Mouse (Mus musculus): ENCODE data around the gene Chid1. TPM values are rescaled to one million over a fixed set of nuclear protein-coding genes. Genes with fewer than 3 reads are reported as not detected.

The Chid1 gene
- total RNA-seq, 2 experiments from 2014 or later, result 59.2 to 72.0 TPM

- no peak for DNase-seq (ENCODE audit: extremely low spot score in 1 of 2, low spot score in 2 of 2)
- H3K4me3 ChIP-seq, result no peak overlapping the region
- TF ChIP-seq CTCF (IDR thresholded peaks at IDR 0.05), result no peak
- H3K27ac ChIP-seq, result no peak overlapping the region
- intact Hi-C loops (cut with DNase I), result loop anchor here (2.0 kb wide), 1 partner anchor 143 kb away; no protein-coding TSS in a partner anchor
These were observed 15.4 kb downstream of the Chid1 start for GRCm38 (mm10) chr7:141524271-141524670.

DNA sequence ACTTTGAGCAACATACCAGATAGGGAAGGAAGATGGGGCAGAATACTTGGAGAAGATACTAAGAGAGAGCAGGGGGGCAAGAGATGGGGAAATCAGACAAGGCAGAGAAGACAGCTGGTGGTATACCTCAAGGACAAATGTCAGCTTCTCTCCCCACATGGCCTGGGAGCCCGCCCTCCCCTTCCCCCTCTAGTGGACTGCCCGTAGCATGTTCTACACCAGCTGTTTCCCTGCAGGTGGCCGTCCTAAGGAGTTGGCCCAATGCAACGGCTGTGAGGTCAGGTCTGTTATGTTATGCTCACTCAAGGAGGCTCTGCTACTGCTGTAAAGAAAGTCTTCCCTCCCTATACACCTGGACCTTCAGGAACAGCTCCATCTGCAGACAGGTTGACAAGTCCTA is 16.6 kb downstream of the Chid1 start:
- intact Hi-C loops (cut with DNase I), result no loop called here
- Histone ChIP-seq H3K4me3 (no peak overlapping the region), H3K27ac (no peak overlapping the region)
- DNase-seq (ENCODE audit: extremely low spot score in 1 of 2, low spot score in 2 of 2), result no peak
- no peak for TF ChIP-seq CTCF (IDR thresholded peaks at IDR 0.05)

DNA sequence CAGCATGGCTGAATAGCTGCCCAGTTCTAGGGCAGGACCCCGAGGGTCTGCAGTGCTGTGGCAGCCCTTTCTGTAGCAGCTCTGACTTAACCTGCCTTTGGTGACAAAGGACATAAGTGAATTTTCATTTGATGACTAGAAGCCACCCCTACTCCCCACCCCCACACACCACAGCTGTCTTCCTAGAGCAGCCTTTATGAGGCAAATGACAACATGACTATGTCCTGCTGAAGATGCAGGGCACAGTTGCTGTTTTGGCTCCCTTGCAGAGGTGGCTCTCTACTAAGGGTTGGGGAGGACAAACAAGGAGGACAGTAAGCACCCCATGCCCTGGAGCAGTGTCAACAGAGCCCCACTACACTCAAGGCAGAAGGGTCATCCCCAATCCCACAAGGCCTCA is 19.9 kb downstream of the Chid1 start:
- H3K27ac ChIP-seq, result no peak overlapping the region
- TF ChIP-seq CTCF (IDR thresholded peaks at IDR 0.05), result no peak
- no peak overlapping the region for H3K4me3 ChIP-seq
- intact Hi-C loops (cut with DNase I), result no loop called here
- no peak for DNase-seq (ENCODE audit: extremely low spot score in 1 of 2, low spot score in 2 of 2)

GRCm38 (mm10) chr7:141518926-141519325 is 20.7 kb downstream of the Chid1 start:
- DNase-seq (ENCODE audit: extremely low spot score in 1 of 2, low spot score in 2 of 2), result no peak
- Histone ChIP-seq H3K27ac (no peak overlapping the region), H3K4me3 (no peak overlapping the region)
- no peak for TF ChIP-seq CTCF (IDR thresholded peaks at IDR 0.05)
- intact Hi-C loops (cut with DNase I), result no loop called here

GRCm38 (mm10) chr7:141518296-141518695 is 21.4 kb downstream of the Chid1 start:
- no peak for TF ChIP-seq CTCF (IDR thresholded peaks at IDR 0.05)
- intact Hi-C loops (cut with DNase I), result no loop called here
- DNase-seq (ENCODE audit: extremely low spot score in 1 of 2, low spot score in 2 of 2), result no peak
- no peak overlapping the region for H3K27ac ChIP-seq
- H3K4me3 ChIP-seq, result no peak overlapping the region

- Histone ChIP-seq H3K4me3 (no peak overlapping the region), H3K27ac (no peak overlapping the region)
- intact Hi-C loops (cut with DNase I), result no loop called here
- TF ChIP-seq CTCF (IDR thresholded peaks at IDR 0.05), result no peak
- DNase-seq (ENCODE audit: extremely low spot score in 1 of 2, low spot score in 2 of 2), result no peak
These were observed 22.0 kb downstream of the Chid1 start for GRCm38 (mm10) chr7:141517638-141518037.

DNA sequence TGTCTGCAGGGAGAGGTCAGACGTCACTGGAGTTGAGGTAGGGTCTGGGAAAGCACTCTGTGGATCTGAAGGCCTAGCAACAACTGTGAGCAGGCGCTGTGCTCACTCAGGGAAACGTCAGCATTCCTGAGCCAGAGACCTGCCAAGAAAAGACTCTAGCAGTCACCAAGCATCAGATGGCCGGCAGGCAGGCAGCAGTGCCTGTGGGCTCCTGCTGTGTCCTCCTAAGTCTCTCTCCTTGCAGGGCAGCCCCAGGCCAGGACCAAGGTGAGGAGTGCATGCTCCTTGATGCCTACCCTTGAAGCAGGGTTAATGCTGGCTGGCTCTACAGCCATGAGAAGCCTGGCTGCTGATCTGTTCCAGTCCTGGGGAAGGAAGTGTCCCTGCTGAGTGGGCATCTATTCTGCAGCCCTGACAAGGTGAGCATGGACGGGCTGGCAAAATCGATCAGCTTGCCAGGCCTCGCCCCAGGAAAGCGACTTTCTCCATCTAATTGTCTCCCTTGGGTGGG is 28.9 kb downstream of the Chid1 start:
- no peak overlapping the region for H3K27ac ChIP-seq
- H3K4me3 ChIP-seq, result no peak overlapping the region
- no peak for TF ChIP-seq CTCF (IDR thresholded peaks at IDR 0.05)
- no peak for DNase-seq (ENCODE audit: extremely low spot score in 1 of 2, low spot score in 2 of 2)
- intact Hi-C loops (cut with DNase I), result no loop called here

- TF ChIP-seq CTCF (IDR thresholded peaks at IDR 0.05), result no peak
- intact Hi-C loops (cut with DNase I), result no loop called here
- no peak for DNase-seq (ENCODE audit: extremely low spot score in 1 of 2, low spot score in 2 of 2)
- H3K4me3 ChIP-seq, result no peak overlapping the region
- H3K27ac ChIP-seq, result no peak overlapping the region
These were observed 29.5 kb downstream of the Chid1 start for GRCm38 (mm10) chr7:141510196-141510595.

DNA sequence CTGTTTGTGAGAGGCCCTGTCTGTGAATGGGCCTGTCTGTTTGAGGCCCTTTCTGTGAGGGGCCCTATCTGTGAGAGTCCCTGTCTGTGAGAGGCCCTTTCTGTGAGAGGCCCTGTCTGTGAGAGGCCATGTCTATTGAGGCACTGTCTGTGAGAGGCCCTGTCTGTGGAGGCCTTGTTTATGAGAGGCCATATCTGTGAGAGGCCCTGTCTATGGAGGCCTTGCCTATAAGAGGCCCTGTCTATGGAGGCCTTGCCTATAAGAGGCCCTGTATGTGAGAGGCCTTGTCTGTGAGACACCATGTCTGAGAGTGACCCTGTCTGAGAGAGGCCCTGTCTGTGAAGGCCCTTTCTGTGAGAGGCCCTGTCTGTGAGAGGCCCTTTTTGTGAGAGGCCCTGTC is 31.5 kb downstream of the Chid1 start:
- Histone ChIP-seq H3K4me3 (no peak overlapping the region), H3K27ac (no peak overlapping the region)
- DNase-seq (ENCODE audit: extremely low spot score in 1 of 2, low spot score in 2 of 2), result no peak
- no peak for TF ChIP-seq CTCF (IDR thresholded peaks at IDR 0.05)
- intact Hi-C loops (cut with DNase I), result no loop called here

DNA sequence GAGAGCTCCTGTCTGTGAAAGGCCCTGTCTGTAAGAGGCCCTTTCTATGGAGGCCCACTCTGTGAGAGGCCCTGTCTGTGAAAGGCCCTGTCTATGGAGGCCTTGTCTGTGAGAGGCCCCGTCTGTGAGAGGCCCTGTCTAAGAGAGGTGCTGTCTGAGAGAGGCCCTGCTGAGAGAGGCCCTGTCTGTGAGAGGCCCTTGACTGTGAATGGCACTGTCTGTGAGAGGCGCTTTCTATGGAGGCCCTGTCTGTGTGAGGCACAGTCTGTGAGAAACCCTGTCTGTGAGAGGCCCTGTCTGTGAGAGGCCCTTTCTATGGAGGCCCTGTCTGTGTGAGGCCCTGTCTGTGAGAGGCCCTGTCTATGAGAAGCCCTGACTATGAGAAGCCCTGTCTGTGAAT is 33.4 kb downstream of the Chid1 start:
- H3K27ac ChIP-seq, result no peak overlapping the region
- no peak for DNase-seq (ENCODE audit: extremely low spot score in 1 of 2, low spot score in 2 of 2)
- no peak for TF ChIP-seq CTCF (IDR thresholded peaks at IDR 0.05)
- no peak overlapping the region for H3K4me3 ChIP-seq
- intact Hi-C loops (cut with DNase I), result no loop called here

DNA sequence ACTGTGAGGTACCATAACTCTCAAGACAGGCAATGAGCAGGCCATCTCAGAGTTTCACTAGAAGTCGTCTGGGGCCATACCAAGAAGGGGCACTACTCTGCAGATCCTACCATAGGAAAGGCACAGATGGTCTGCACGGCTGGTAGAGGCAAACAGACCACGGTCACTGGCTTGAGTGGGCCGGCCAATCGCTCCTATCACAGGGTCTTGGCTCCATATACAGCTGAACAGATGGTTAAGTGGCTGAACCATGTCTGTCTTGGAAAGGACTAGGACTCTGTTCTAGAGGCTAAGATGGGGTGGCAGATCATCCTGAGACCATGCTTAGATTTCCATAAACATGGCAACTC is 37.1 kb downstream of the Chid1 start:
- Histone ChIP-seq H3K27ac (no peak overlapping the region), H3K4me3 (no peak overlapping the region)
- intact Hi-C loops (cut with DNase I), result no loop called here
- no peak for TF ChIP-seq CTCF (IDR thresholded peaks at IDR 0.05)
- DNase-seq (ENCODE audit: extremely low spot score in 1 of 2, low spot score in 2 of 2), result no peak

GRCm38 (mm10) chr7:141501820-141502555 is 37.7 kb downstream of the Chid1 start:
- TF ChIP-seq CTCF (IDR thresholded peaks at IDR 0.05), result no peak
- intact Hi-C loops (cut with DNase I), result no loop called here
- no peak for DNase-seq (ENCODE audit: extremely low spot score in 1 of 2, low spot score in 2 of 2)
- Histone ChIP-seq H3K4me3 (no peak overlapping the region), H3K27ac (no peak overlapping the region)

- intact Hi-C loops (cut with DNase I), result no loop called here
- Histone ChIP-seq H3K4me3 (no peak overlapping the region), H3K27ac (no peak overlapping the region)
- TF ChIP-seq CTCF (IDR thresholded peaks at IDR 0.05), result no peak
- DNase-seq (ENCODE audit: extremely low spot score in 1 of 2, low spot score in 2 of 2), result no peak
These were observed 42.1 kb downstream of the Chid1 start for GRCm38 (mm10) chr7:141497600-141497999.

All from left cerebral cortex, adult 2 months (tissue).